Mouse (Mus musculus): ENCODE data around the gene Gm4450.
"Not testable (repeated sequence)": the region's sequence is repeated elsewhere in the genome, so short reads cannot be mapped to it uniquely, and the experiment has no call there.

Gm4450 gene

DNA sequence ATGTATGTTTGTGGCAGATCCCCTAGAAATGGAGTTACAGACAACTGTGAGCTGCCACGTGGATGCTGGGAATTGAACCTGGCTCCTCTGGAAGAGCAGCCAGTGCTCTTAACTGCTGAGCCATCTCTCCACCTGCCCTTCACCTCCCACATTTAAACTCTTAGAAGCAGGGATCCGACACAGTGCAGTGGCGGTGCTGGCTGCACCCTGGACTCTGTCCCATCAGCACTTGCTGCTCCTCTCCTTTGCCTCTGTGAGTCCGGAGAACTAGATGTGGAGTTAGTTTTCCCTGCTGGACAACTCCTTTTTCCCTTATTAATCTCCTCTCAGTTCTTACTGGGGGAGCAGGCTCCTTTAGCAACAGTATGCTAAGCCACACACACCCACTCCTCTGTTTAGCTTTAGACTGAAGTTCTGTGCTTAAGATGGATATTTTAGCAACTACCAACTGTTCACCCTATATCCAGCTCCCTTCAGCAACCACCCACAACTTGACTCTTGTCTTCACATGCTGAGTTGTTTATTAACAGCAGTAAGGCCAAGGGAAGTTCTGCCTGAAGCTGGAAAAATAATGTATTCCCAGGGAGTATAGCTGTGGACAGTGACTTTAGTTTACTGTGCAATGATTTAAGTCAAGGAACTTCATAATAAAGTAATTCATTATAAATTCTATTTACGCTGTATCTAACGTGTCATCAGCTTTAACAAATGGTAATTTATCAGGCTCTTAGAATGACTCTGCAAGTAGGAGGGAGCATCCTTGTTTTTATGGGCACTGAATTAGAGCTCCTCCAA is 37.7 kb downstream of the Gm4450 start:
- no peak for DNase-seq (ENCODE audit: low spot score in 2 of 2)

DNA sequence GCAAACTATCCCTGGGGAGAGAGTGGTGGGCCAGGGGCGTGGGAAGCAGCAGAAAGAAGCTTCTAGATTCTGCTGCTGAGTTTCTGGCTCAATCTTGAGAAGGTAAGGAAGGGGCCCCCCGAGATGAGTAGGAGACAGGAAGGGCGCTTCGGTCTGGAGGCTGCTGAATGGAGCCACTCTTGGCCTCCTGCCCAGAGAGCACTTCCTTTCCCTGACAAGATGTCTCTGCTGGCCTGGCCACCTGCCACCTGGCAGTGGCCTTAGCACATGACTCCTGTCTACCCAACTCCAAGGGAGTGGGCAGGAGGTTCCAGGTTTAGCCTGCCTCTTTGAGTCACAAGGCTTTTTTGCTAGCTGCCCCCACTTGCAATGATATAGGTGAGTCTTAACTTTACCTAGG is 39.6 kb downstream of the Gm4450 start:
- DNase-seq (ENCODE audit: low spot score in 2 of 2), result peak; percentile 30 to 70

DNA sequence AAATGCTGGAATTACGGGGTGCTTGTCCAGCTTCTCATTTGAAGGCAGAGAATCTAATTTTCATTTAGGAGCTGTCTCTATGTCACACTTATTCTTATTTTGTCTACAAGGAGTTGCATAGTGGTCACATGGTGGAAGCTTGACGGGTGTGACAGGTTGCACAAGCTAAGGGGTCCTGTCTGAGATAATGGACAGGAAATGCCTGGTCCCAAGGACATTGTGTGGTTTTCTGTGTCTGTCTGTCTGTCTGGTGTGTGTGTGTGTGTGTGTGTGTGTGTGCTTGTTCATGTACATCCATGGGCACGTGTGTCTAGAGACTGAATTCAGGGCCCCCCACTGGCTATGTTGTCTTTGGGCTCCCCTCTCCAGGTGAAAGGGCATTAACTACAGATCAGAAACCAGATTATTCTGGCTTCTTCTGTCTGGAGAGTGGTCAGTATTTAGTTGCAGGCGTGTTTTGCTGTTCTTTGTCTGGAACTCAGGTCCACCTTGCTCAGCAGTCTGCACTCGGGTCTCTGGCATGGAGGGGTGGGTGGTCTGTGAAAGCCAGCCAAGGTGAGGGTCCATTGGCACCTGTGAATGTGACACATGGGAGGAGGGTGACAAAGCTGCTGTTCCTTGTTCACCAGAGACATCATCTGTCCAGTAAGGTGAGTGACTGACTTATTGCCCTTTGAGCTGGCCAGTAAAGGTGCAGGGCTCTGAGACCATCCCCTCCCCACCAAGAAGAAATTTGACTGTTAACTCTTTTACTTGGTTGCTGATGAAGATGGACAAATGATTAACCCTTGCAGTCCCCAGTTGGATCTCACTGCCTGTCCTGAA is 40.3 kb downstream of the Gm4450 start:
- DNase-seq (ENCODE audit: low spot score in 2 of 2), result no peak

DNA sequence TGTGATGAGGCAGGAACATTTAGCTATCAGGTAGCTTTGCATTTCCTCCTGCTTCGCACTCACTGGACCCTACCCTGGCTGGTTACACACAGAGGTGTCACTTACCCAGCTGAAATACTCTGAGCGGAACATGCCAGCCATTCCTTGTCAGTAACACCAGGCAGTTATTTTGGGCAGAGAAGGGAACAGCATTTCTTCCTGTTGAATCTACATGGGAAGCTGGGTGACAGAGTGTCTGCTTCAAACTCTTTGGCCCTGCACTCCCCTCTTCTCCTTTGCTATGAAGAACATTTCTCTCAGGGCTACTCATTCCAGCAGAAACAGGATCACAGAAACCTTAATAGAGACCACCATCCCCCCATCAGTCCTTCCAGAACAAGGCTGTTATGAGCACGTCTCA is 42.6 kb downstream of the Gm4450 start:
- DNase-seq (ENCODE audit: low spot score in 2 of 2), result no peak

DNA sequence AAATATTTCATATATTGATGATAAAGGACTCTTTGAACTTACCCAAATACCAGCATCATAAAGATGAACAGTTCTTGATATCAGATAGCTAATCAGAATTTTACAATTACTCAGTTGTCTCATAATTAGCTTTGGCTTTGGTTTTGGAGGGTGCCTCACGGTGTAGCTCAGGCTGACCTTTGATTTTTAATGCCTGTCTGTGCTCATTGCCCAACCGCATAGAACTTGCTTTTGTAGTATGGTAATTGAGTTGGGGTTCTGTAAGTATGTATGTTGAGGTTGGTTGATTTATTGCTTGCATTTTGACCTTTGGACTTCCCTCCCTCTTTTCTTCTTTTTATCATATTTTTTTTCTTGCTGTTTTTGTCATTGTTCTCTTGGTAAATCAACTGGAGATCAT is 43.2 kb downstream of the Gm4450 start:
- no peak for DNase-seq (ENCODE audit: low spot score in 2 of 2)

DNA sequence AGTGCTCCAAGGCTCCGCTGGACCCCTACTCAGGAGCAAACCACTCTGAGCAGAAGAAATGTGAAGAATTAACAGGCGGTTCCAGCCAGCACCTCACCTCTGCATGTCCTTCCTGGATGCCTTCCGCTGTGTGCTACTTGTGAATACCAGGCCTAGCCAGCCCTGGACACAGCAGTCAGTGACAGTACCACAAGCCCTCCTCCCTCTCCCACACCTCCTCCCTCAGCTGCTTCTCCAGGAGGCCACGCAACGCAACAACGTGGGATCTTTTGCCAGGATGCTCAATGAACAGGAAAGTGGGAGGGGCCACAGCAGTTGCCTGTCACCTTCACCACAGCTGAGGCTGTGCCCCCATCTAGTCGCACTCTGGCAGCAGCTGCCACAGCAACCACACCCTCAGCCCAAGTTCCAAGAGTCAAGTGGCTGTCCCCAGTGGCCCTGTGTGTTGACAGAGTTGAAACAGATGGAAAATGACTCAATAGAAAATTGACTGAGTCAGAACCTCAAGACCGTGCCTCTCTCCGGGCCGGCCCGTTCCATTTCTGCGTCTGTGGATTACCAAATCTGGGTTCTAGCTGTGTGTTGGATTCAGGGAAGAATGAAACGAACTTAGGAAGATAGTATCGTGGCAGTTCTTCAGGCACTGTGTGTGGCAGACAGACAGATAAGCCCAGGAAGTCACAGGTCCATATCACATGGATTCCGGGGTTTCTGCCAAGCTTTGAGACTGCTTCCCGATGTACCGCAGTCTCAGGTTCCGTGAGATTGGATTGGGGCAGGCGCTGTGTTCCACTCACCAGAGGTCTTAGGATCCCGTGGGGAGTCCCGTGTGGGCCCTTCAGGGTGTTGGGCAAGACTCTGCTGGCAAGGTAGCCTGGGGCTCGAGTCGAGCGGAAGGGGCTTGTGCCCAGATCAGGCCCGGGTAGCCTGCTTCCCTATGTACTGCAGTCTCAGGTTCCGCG is 46.0 kb downstream of the Gm4450 start:
- peak in 1 of 2 experiments; percentile 18 for DNase-seq (ENCODE audit: low spot score in 2 of 2)

DNA sequence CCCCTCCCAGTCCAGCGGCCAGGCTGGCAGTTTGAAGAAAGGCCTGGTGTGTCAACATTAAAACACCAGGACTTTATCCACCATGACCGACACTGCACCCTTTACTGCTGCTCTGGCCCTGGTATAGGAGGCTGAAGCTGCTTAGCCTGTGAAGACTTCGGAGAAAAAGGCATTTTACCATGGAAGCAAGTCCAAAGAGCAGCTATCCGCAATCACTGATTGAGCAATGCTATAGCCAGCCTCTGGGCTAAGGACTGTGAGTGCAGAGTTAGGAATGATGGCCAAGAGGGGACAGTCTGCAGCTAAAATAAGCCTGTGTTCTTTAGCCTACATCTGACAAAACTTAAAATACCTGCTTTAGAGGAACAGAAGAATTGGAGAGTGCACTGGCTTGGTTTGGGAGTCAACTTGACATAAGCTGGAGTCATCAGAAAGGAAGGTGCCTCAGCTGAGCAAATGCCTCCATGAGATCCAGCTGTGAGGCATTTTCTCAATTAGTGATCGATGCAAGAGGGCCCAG is 49.6 kb downstream of the Gm4450 start:
- DNase-seq (ENCODE audit: low spot score in 2 of 2), result not testable (repeated sequence)

DNA sequence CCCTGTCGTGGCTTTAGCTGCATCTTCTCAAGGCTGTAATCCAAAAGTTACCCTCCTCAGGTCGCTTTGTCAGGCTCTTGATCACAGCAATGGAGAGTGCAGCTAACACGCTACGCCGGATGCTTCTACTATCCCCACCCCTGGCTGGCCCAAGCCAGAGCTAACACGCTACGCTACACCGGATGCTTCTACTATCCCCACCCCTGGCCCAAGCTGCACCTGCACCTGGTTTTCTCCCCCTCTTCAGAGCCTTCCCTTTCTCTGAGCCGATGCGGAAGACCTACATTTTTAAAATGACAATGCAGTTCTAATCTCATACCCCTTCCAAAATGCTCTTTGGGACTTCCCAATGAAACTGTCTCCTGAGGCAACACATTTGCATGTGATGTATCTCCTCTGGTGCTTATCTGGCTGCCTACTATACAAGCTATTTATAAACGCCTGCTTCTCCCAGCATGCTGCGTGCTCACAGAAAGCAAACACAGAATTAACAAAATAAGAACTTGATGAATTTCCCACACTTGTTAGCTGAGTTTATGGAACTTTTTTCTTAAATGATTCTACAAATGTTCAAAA is 50.3 kb downstream of the Gm4450 start:
- DNase-seq (ENCODE audit: low spot score in 2 of 2), result not testable (repeated sequence)

DNA sequence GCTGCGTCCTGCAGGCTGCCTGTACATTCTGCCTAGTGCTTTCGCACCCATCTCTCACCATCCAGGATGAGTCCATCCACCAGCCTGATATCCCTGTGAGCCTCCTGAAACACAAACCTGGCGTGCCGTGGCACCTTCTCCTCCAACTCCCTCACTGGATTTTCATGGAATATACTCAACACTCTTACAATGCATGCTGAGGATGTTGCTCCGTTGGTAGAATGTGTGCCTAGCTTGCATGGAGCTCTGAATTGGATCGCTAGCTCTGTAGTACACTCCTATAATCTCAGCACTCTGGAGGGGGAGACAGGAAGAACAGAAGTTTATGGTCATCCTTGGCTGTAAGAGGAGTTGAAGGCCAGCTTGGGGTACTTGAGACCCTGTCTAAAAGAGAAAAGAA is 51.0 kb downstream of the Gm4450 start:
- DNase-seq (ENCODE audit: low spot score in 2 of 2), result not testable (repeated sequence)

DNA sequence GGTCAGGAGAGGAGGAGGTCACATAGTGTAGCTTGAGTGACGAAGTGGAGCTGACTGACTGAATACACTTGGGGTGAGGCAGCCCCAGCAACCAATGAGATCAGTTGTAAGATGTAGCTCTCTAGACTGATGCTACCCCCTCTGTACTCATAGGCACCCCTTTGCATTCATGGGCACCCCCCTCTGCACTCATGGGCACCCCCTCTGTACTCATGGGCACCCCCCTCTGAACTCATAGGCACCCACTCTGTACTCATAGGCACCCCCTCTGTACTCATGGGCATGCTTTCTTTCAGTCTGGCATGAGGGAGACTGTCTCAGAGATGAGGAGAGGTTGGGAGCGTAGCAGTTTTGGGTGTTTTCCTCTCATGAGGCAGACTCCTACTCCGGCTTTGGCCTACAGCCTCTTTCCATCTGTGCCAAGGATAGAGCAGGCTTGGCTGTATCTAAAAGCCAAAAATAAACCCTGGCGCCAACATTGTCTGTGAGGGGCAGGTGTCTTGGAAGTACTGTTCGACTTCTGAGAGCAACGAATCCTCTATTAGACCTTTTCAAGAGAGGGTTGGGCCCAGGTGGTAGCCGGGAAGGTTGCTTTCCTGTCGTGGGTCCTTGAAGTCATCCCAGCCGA is 52.5 kb downstream of the Gm4450 start:
- not testable (repeated sequence) for DNase-seq (ENCODE audit: low spot score in 2 of 2)
